8 mouse cellular contexts compared by ENCODE assay signal in genomic region chr6:71708528-71708927, GRCm38 (mm10). TPM values are rescaled to one million over a fixed set of nuclear protein-coding genes. Genes with fewer than 3 reads are reported as not detected.
DNase-seq lines count a peak whose midpoint lies in the region; ATAC-seq and TF ChIP-seq lines count a peak whose summit lies in the region.

No protein-coding gene starts in this region.

- peaks cover 19% of the 10 kb centered on the region for H3K9me3 ChIP-seq in megakaryocyte, embryonic 14.5 days
- no peaks in the 10 kb centered on the region for H3K9me3 ChIP-seq in intestine, postnatal 0 days (ENCODE audit: control insufficient read depth)

- no peak; the same call in 1 of the 2 replicates for TF ChIP-seq CTCF in intestine, postnatal 0 days (IDR thresholded peaks at IDR 0.05; ENCODE audit: low read depth)
- no peak for TF ChIP-seq CTCF in small intestine, adult 2 months (IDR thresholded peaks at IDR 0.05; ENCODE audit: extremely low read depth, insufficient read length, insufficient replicate concordance, low read depth, low read length)

- no peaks in the 10 kb centered on the region for H3K36me3 ChIP-seq in megakaryocyte, embryonic 14.5 days (replicated peaks; ENCODE audit: low read length)
- H3K36me3 ChIP-seq in intestine, postnatal 0 days (ENCODE audit: control insufficient read depth, insufficient read depth): no peaks in the 10 kb centered on the region
- no peaks in the 10 kb centered on the region for H3K36me3 ChIP-seq in small intestine, adult 2 months (ENCODE audit: control insufficient read depth, insufficient read depth, low read length)

- no peak for DNase-seq in cerebellum, postnatal 14 days
- no peak for DNase-seq in ovary, postnatal 36 days (ENCODE audit: low spot score)
- DNase-seq in ovary, postnatal 10 days (ENCODE audit: low spot score): no peak

- H3K27me3 ChIP-seq in megakaryocyte, embryonic 14.5 days (replicated peaks): peaks cover 82% of the 10 kb centered on the region
- H3K27me3 ChIP-seq in intestine, postnatal 0 days (replicated peaks; ENCODE audit: control insufficient read depth, insufficient read depth, low read length): no peaks in the 10 kb centered on the region
- peaks cover 16% of the 10 kb centered on the region for H3K27me3 ChIP-seq in small intestine, adult 2 months (ENCODE audit: control insufficient read depth, insufficient read depth, low read length)

- whole genome bisulfite sequencing in intestine, postnatal 0 days: 7% methylated on average over 3 of the region's 3 CpGs
- 14% methylated on average over 3 of the region's 3 CpGs for WGBS in small intestine, adult 2 months

- 0 out of 2 replicates have a peak, but pooled peaks have one; percentile 4 for ATAC-seq in cerebellum, adult (ENCODE audit: insufficient number of reproducible peaks, low FRiP score, low TSS enrichment)
- ATAC-seq in megakaryocyte, adult 5-6 weeks (ENCODE audit: poor library complexity, severe bottlenecking): no peak
- ATAC-seq in intestine, postnatal 0 days: no peak

- peaks cover 16% of the 10 kb centered on the region for H3K4me1 ChIP-seq in megakaryocyte, embryonic 14.5 days
- no peaks in the 10 kb centered on the region for H3K4me1 ChIP-seq in intestine, postnatal 0 days (replicated peaks; ENCODE audit: control insufficient read depth, insufficient read depth, low read length)
- H3K4me1 ChIP-seq in small intestine, adult 2 months (ENCODE audit: control insufficient read depth, insufficient read depth, insufficient read length, low read length): peaks cover 9% of the 10 kb centered on the region

- TF ChIP-seq POLR2A in small intestine, adult 2 months (IDR thresholded peaks at IDR 0.05; ENCODE audit: low read depth, low read length): no peak

- H3K4me2 ChIP-seq in intestine, postnatal 0 days (replicated peaks; ENCODE audit: low read depth): peak overlapping the region; percentile 97

- H3K4me3 ChIP-seq in megakaryocyte, embryonic 14.5 days (replicated peaks): peak overlapping the region; percentile 89
- peak overlapping the region; percentile 56 for H3K4me3 ChIP-seq in intestine, postnatal 0 days (ENCODE audit: low read depth, low read length)
- peak overlapping the region; percentile 67 for H3K4me3 ChIP-seq in small intestine, adult 2 months (ENCODE audit: low read depth, low read length)

- H3K9ac ChIP-seq in intestine, postnatal 0 days (ENCODE audit: low read depth, low read length): no peak overlapping the region

- no peak overlapping the region for H3K27ac ChIP-seq in intestine, postnatal 0 days (ENCODE audit: low read depth, low read length)
- no peak overlapping the region for H3K27ac ChIP-seq in small intestine, adult 2 months (ENCODE audit: insufficient read depth, low read depth, low read length)

RNA-seq across cellular contexts. Expression of gene Reep1, which starts 1.2 kb away (rescaled TPM):
- polyA plus RNA-seq in megakaryocyte, embryonic 14.5 days (2012; ENCODE audit: insufficient read depth, low replicate concordance): 1.6 TPM in 1 of 2 replicates, not detected in the other
- total RNA-seq in megakaryocyte, adult 5-6 weeks (2015): 0.05 TPM in 1 of 2 replicates, not detected in the other
- total RNA-seq in megakaryocyte, adult 5-6 weeks (2017): 0.15 TPM in 1 of 2 replicates, not detected in the other
- 6.5 and 6.7 TPM in 2 replicates for polyA plus RNA-seq in intestine, postnatal 0 days (2015; fragmentation: Nextera tagmentation; extraction: Ambion mirVana)
- polyA plus RNA-seq in small intestine, adult 2 months (2012; rRNA removed): 0.27 and 0.72 TPM in 2 replicates
